Mouse (Mus musculus) megakaryocyte progenitor cell, adult 5-6 weeks (primary cell): ENCODE measurements around the gene Arl6ip4. TPM values are rescaled to one million over a fixed set of nuclear protein-coding genes. Genes with fewer than 3 reads are reported as not detected.

Source experiments
- ATAC-seq: replicated peaks from 2 replicates; pipeline ENCODE4 v1.8.0; 2016; ENCODE audit warnings: mild to moderate bottlenecking, moderate TSS enrichment, inconsistent platforms; ENCODE audit not compliant: poor library complexity
- total RNA-seq, 2 experiments: library from RNA; stranded (forward) in 1 of 2; stranded (reverse) in 1 of 2; fragments of 157-497, 149-512 nt in 1 of 2; fragments of 200-1000 nt in 1 of 2; gene quantifications; 2 replicates each; pipeline versions ENCODE4 v1.2.3 to v1.2.4; 2015 to 2017

Gene Arl6ip4
- total RNA-seq (2015) (70.6 and 80.7 TPM in 2 replicates), total RNA-seq (2017) (114 and 139 TPM in 2 replicates)

DNA sequence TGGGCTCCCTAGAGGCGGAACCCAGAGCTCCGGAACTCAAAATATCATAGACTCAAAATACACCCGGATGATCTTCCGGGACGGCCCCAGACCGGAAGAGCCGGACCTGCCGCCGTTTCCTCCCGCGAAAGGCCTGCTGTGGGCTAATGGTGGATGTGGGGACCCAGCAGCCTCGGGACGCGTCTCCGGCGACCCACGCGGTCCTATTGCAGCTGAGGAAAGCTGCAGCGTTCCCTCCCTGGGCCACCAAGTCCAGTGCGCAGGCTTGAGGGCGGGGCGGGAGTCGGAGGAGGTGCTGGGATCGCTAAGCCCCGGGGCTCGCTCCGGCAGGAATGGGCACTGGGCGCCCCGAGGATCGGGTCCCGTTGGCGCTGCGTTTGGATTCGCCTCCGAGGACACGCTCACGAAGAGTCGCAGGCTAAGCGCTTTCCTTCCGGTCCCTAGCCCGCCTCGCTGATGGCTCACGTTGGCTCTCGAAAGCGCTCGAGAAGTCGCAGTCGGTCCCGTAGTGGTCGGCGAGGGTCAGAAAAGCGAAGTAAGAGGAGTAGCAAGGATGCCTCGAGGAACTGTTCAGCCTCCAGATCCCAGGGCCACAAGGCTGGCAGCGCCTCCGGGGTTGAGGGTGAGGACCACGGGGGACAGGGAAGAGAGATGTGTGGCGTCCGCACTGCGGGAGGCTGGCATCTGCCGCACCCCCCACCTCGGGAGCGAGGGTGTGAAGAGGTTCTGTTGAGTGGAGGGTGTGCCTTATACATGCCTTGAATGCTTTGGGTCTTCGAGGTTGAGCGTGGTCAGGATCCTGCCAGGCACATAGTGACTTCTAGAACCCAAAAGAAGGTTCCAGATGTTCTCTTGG, at the start of gene Arl6ip4:
Gene Arl6ip4, plus strand, starts transcription at position 100 of the 856 bp plus-strand sequence.
- ATAC-seq, result peak; percentile 38

DNA sequence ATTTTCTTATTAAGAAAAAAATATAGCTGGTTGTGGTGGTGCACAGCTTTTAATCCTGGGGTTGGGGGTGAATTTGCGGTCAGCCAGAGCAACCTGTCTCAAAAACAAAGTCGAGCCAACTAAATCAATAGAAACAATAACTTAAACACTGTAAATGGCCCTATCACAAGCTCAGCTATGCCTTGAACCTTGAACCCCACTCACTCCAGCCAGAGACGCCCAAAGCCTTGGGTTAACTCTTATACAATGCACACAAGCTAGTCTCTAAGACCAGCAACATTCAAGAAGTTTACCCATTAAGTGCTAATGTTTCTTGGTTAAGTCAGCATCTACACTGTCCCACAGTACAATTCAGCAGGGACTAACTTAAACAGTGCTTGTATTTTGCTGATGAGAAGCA, 46.2 kb upstream of the Arl6ip4 start:
- no peak for ATAC-seq

DNA sequence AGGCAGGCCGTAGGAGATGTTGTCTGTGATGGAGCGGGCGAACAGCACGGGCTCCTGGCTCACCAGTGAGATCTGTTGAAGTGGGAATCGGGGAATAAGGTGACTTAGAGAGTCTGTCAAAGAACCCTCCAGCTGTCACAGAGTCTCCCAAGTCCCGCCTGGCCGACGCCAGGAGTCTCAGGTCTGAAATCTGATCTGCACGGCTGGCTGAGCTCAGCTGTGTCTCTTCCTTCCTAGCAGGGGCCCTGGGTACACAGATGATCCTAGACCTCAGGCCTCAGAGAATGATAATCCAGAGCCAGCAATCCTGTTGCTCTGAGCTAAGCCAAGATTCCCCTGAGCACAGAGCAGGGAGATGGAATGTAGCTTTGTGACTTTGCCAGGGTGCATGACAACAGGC, 42.2 kb upstream of the Arl6ip4 start:
- ATAC-seq, result no peak

DNA sequence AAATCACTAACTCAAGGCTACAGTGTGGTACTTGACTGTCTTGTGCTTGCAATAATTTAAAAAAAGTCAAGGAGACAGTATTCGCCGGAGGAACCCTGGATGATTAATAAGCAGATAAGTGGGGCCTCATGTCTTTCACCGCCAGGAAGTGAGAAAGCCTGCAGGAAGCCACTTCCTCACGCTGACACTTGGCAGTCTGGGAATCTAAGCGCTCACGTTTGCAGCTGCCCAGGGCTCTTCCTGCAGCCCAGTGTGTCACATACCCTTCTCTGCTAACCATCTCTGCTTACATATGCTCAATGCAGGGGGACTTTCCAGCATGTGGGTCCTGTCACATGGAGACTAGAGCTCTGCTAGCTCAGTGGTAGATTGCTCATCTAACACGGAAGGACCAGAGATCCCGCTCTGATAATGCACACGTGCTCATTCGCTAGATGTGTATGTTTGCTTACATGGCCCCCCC, 41.0 kb upstream of the Arl6ip4 start:
- ATAC-seq, result peak; percentile 58

GRCm38 (mm10) chr5:124075716-124076115, 40.2 kb upstream of the Arl6ip4 start:
- peak; percentile 9; the same call in 1 of the 2 replicates for ATAC-seq

DNA sequence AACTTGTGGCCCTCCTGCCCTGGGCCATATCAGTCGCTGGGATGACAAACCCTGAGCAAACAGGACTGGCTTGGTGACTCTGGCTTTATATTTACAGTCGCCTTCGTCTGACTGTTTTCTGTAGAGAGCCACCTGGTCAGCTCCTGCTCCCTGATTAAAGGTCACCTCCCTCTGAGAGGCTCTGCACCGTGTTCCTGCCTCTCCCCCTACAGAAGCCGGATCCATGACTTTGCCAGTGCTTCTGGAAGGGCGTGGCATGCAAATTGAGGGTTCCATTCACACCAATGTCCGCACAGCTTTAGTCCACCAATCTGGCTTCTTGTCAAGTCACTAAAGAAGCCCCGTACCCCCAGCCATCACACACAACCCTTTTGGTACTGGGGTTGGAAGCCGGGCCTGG, 39.3 kb upstream of the Arl6ip4 start:
- no peak for ATAC-seq

- ATAC-seq, result no peak
These were observed 38.6 kb upstream of the Arl6ip4 start for GRCm38 (mm10) chr5:124077241-124077640.

GRCm38 (mm10) chr5:124077856-124078460, 37.9 kb upstream of the Arl6ip4 start:
- no peak for ATAC-seq

DNA sequence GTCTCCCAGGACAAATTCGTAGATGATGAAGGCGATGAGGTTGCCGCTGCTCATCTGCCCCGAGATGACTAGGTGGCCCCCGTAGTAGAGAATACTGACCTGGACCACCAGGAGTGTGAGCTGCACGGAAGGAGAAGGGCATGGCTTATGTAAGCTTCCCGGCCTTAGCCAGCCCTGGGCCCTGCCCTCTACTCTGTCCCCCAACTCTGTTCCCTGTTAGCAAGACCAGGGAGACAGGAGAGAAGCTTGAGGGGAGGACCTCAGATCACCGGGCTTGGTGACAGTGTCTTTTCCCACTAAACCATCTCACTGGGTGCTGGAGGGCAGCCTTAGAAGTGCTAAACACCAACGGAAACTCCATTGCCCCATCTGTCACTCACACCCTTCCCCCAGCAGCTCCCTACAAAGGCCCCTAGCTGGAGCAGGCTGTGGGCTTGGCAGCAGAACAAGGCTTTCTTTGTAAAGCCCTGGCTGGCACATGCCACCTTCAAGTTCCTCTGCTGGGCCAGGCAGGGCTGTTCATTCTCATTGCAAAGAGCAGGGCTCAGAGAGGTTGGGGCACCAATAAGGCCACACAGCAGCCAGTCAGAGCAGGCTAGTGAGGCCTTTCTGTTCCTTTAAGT, 37.0 kb upstream of the Arl6ip4 start:
- ATAC-seq, result peak; percentile 26

GRCm38 (mm10) chr5:124079880-124080279, 36.0 kb upstream of the Arl6ip4 start:
- no peak for ATAC-seq

- ATAC-seq, result no peak
These were observed 33.4 kb upstream of the Arl6ip4 start for GRCm38 (mm10) chr5:124082447-124082846.

DNA sequence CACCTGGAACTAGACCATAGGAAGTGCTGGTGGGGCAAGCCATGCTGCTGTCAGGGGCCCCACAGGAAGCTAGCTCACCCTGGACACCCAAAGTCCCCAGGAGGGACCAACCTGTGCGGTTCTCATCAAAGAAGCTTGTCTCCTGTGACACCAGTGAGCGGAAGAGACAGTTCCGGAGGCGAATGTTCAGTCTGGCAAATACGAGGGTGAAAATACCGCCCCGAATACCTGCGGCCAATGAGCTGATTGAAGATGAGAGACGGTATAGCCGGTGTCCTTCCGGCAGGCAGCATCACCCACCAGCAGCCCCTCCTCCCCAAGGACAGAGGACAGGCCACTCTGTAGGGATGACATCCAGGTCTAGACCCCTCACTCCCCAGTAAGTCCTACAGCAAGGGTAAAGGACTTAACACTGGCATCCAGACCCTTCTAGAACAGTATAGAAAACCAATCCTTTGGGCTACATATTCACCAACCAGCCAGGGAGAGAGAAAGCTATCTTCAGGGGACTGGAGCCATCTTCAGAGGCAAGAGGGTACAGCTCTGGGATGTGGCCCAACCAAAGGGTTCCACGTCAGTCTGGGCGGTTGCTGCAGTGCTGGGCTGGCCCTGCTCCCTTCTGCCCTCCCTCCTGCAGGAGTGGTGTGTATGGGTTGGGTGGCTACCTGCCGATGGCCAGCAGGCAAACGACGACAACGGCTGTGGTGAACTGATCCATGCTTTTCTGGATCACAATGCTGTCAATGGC, 32.8 kb upstream of the Arl6ip4 start:
- ATAC-seq, result no peak

GRCm38 (mm10) chr5:124083850-124084587, 31.9 kb upstream of the Arl6ip4 start:
- no peak for ATAC-seq

GRCm38 (mm10) chr5:124084588-124085173, 31.2 kb upstream of the Arl6ip4 start:
- ATAC-seq, result peak; percentile 90

GRCm38 (mm10) chr5:124085513-124085912, 30.4 kb upstream of the Arl6ip4 start:
- ATAC-seq, result no peak

DNA sequence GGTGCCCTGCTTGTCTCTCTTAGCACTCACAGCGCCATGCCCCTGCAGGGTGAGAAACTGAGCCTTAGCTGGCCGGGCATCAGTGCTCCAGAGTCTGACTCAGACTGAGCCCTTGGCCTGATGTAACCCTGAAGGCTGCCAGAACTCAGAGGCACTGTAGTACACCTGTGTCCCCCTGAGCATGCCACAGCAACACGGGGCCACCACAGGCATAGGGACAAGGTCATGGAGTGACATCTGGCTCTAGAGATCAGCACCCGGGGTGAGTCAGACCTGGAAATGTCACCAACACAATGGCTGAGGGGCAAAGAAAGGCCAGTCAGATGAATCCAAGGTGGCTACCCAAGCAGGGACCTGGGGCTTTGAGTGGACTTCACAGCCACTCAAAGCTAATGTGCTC, 29.0 kb upstream of the Arl6ip4 start:
- no peak for ATAC-seq

- no peak for ATAC-seq
These were observed 26.0 kb upstream of the Arl6ip4 start for GRCm38 (mm10) chr5:124089868-124090267.

- peak; percentile 58 for ATAC-seq
These were observed 23.9 kb upstream of the Arl6ip4 start for GRCm38 (mm10) chr5:124091951-124092406.

DNA sequence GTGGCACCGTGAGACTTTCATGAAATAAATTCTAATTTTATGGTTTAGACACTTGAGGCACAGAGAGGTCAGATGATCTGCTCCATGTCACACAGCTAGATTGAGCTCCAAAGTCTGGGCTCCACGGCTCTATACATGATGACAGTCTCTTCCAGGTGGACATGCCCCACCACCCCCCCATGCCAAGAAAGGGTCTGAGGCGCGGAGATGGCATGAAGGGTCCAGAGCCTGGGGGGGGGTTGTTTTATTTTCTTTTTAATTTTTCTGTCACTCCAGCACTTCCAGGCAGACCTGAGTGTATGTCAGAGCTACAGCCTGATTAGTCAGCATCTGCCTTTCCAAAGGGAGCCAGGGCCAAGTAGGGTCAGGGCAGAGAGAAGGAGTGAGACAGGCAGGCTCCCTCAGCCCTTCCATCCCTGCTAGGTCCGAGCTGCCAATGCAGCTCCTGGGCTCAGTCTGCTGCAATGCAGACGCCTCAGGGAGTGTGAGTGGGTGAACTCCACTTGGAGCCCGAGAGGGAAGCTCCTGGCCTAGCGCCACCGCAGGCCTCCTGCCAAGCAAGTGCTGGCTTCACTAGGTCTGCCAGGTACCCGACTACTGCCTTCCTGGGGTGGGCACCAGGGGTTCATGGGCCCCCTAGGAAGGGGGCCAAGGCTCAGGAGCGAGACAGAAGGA, 22.6 kb upstream of the Arl6ip4 start:
- ATAC-seq, result no peak
